Mouse (Mus musculus) C2C12 (cell line): ENCODE results near the gene Atp5l. TPM values are rescaled to one million over a fixed set of nuclear protein-coding genes. Genes with fewer than 3 reads are reported as not detected.

Experiments
- H3K27me3 ChIP-seq: one replicate; pipeline ENCODE4 v1.6.1; 2011; ENCODE audit not compliant: control insufficient read depth, insufficient read depth, insufficient read length
- H3K36me3 ChIP-seq: one replicate; pipeline ENCODE4 v1.6.1; 2011; ENCODE audit not compliant: control insufficient read depth, insufficient read depth
- H3K4me3 ChIP-seq: one replicate; pipeline ENCODE4 v1.5.1; 2011; ENCODE audit warnings: mild to moderate bottlenecking, control low read depth; ENCODE audit not compliant: poor library complexity, insufficient read depth, severe bottlenecking
- H3K79me2 ChIP-seq: one replicate; pipeline ENCODE4 v1.6.1; 2011; ENCODE audit not compliant: control insufficient read depth, insufficient read depth
- H3K79me3 ChIP-seq: one replicate; pipeline ENCODE4 v1.6.1; 2011; ENCODE audit warnings: low read depth, control low read depth
- H3ac ChIP-seq: one replicate; pipeline ENCODE3; 2011; ENCODE audit warnings: low read depth; ENCODE audit not compliant: control insufficient read depth, insufficient read length
- CEBPB ChIP-seq: IDR thresholded peaks from one replicate; pipeline ENCODE4 v1.6.1; 2011; ENCODE audit warnings: low read depth, mild to moderate bottlenecking, control low read depth, moderate library complexity
- CTCF ChIP-seq: IDR thresholded peaks from one replicate; pipeline ENCODE4 v1.5.1; 2011; ENCODE audit not compliant: control insufficient read depth, insufficient read depth, insufficient read length
- FOSL1 ChIP-seq: IDR thresholded peaks from one replicate; pipeline ENCODE4 v1.8.0; 2011; ENCODE audit warnings: mild to moderate bottlenecking, low read length; ENCODE audit not compliant: poor library complexity, insufficient read depth, severe bottlenecking
- MAX ChIP-seq: IDR thresholded peaks from one replicate; pipeline ENCODE4 v1.6.1; 2011; ENCODE audit warnings: mild to moderate bottlenecking, control low read depth
- MYOD1 ChIP-seq: IDR thresholded peaks from one replicate; pipeline ENCODE4 v1.6.1; 2011; ENCODE audit warnings: low read depth; ENCODE audit not compliant: control insufficient read depth, insufficient read length
- MYOG ChIP-seq: IDR thresholded peaks from one replicate; pipeline ENCODE4 v1.6.1; 2011; ENCODE audit not compliant: control insufficient read depth, insufficient read length; ENCODE audit errors: extremely low read depth
- USF1 ChIP-seq: IDR thresholded peaks from one replicate; pipeline ENCODE4 v1.6.1; 2011; ENCODE audit warnings: low read depth, mild to moderate bottlenecking, control low read depth, moderate library complexity
- polyA plus RNA-seq: library from polyadenylated mRNA; unstranded; fragments of >200 nt; fragmentation: generic; extraction: Trizol; gene quantifications from one replicate; pipeline ENCODE4 v1.2.1, GENCODE M21; 2012; ENCODE audit warnings: missing spikeins

The Atp5l gene
- polyA plus RNA-seq, 1 experiment, result 734 TPM

DNA sequence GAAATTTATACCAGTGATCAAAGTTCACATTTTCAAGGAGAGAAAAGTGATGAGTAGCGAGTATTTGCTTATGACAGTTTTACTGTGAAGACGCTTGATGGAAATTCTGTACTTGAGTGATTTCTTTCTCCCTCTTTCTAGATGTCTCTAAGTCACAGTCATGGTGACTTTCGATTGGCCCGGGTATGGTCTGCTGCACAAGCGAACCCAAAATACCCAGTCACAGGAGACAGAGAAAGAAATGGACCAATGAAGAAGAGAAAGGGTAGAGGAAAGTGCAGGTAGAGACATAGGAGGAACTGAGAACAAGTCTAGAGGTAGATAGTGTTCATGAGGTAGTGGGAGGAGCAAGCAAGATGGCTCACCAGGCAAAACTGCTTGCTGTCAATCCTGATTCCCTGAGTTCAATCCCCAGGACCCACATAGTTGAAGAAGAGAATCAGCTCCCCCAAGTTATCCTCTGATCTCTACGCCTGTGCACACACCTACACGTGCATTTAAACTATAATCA is 32.4 kb downstream of the Atp5l start:
- Histone ChIP-seq H3K36me3 (no peaks in the 10 kb centered on the region), H3K79me3 (no peaks in the 10 kb centered on the region), H3K79me2 (no peaks in the 10 kb centered on the region), H3K27me3 (peaks cover 4% of the 10 kb centered on the region), H3ac (no peak overlapping the region), H3K4me3 (no peak overlapping the region)
- TF ChIP-seq MAX, result no peak
- no peak for TF ChIP-seq FOSL1
- no peak for TF ChIP-seq USF1
- no peak for TF ChIP-seq MYOG
- no peak for TF ChIP-seq CTCF
- no peak for TF ChIP-seq MYOD1
- no peak for TF ChIP-seq CEBPB

DNA sequence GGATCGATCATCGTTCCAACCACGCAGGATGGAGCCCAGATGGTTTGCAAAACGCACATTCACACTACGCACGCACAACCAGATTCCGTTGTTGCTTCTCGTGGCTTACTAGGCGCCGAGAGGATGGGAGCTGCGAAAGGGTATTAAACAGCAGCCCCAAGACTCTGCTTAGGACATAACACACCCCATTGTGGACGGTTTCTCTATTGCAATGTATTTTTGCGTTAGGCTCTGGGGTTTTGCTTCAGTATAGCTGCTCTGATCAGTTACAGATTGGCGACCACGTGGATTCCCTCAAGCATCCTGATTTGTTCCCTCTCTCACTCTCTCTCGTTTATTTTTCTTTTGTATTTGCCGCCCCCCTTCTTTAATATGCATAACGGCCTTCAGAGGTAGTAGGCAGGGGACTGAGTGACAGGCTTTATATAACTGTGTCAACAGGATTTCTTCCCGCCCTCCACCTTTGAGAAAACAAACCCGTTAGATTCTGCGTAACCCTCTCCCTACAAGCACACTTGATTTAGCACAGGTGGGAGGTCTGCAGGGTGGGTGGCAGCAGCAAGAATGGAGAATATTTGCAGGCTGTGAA is 37.5 kb downstream of the Atp5l start:
- peak overlapping the region; percentile 29 for H3ac ChIP-seq
- TF ChIP-seq MAX, result no peak
- no peak for TF ChIP-seq FOSL1
- no peak for TF ChIP-seq MYOD1
- TF ChIP-seq CEBPB, result no peak
- no peak for TF ChIP-seq MYOG
- TF ChIP-seq USF1, result no peak
- TF ChIP-seq CTCF, result no peak
- H3K79me2 ChIP-seq, result peaks cover 28% of the 10 kb centered on the region
- H3K36me3 ChIP-seq, result peaks cover 3% of the 10 kb centered on the region
- no peak overlapping the region for H3K4me3 ChIP-seq
- H3K79me3 ChIP-seq, result peaks cover 26% of the 10 kb centered on the region
- H3K27me3 ChIP-seq, result peaks cover 4% of the 10 kb centered on the region

DNA sequence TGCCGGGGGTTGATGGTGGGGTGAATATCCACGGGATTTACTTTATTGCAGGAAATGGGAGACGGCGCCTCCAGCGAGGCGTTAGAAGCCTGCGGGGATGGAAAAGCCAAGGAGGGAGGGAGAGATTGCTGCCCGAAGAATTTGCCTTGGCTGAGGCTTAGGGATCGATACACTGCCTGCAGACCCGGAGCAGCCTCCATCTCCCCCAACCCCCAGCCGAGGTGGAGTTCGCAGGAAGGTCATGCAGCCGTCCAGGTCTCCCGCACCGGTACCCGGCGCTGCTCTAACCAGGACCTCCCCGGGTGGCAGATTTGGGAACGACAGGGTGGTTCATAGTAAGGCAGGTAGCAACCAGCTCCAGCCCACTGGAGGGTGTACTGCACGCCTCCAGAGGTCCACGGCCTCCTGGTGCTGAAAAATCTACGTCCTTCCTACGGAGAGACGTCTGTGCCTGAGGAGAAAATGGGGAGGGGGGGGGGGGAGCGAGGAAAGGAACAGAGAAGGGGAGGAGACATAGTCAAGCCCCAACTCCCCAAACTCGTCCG is 38.0 kb downstream of the Atp5l start:
- H3K36me3 ChIP-seq, result peaks cover 5% of the 10 kb centered on the region
- peak overlapping the region; percentile 29 for H3ac ChIP-seq
- H3K4me3 ChIP-seq, result peak overlapping the region; percentile 52
- peaks cover 32% of the 10 kb centered on the region for H3K79me3 ChIP-seq
- H3K27me3 ChIP-seq, result peaks cover 1% of the 10 kb centered on the region
- TF ChIP-seq MYOD1, result no peak
- TF ChIP-seq USF1, result no peak
- TF ChIP-seq FOSL1, result no peak
- TF ChIP-seq CTCF, result no peak
- TF ChIP-seq CEBPB, result no peak
- H3K79me2 ChIP-seq, result peaks cover 34% of the 10 kb centered on the region

DNA sequence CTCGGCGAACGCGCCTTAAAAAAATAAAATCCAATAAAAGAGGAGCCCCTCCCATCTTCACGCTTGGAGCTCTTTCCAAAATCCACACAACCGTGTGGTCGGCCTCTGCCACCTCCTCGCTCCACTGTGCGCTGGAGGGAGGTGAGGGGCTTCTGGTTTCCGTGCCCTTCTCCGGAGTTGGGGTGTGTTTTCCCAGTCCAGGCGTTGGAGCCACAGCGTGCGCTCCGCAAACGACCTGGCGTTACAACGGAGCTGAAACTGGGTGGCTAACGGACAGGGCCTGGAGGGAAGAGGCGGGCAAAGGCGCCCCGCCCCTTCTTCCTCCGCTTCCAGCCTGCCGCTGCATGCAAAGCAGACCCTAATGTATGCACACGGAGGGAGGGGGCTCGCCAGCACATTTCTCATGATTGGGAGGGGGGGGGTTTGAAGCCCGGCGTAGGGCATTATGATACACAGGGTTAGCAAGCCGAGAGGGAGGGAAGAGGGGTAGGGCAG is 38.6 kb downstream of the Atp5l start:
- Histone ChIP-seq H3ac (peak overlapping the region; percentile 91), H3K27me3 (no peaks in the 10 kb centered on the region), H3K79me2 (peaks cover 39% of the 10 kb centered on the region), H3K4me3 (peak overlapping the region; percentile 52), H3K36me3 (peaks cover 9% of the 10 kb centered on the region), H3K79me3 (peaks cover 37% of the 10 kb centered on the region)
- TF ChIP-seq CTCF, result no peak
- TF ChIP-seq MAX, result peak; percentile 30

DNA sequence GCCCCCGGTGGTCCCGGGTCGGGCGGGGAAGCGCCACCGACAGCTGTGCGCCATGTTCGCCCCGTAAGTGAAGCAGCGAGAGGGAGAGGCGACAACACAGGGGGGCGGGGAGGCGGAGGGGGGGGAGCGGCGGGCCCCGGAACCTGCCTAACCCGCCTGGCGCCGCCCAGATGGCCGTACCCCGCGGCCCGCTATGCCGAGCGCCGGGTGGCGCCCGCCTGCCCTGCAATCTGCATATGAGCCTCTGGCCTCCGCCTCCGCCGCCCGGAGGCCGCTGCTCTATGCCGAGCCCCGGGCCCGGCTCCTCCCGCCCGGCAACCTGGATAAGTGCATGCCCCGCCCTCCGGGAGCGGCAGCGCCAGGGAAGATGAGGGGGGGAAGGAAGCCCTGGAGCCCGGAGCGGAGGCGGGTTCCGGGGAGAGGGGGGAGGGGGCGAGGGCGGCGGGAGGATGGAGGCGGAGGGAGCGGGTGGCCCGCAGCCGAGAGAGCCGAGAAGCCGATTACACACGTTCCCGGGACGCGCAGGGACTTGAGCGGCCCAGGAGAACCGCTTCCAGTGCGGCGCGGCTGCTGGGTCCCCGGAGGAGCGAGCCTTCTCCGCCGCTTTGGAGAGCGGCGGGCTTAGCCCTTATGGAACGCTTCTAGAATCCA is 39.2 kb downstream of the Atp5l start, which contains the start of gene Kmt2a:
Gene Kmt2a (minus strand): TSS at position 76 of the 651 bp plus-strand sequence.
- peak within 1 kb of the TSS; percentile 72 for H3K4me3 ChIP-seq
- H3K79me3 ChIP-seq, result peaks cover 44% of the 10 kb centered on the region
- no peaks in the 10 kb centered on the region for H3K27me3 ChIP-seq
- peaks cover 45% of the 10 kb centered on the region for H3K79me2 ChIP-seq
- TF ChIP-seq MYOD1, result no peak
- no peak for TF ChIP-seq MAX
- no peak for TF ChIP-seq MYOG
- no peak for TF ChIP-seq FOSL1
- TF ChIP-seq USF1, result no peak
- no peak for TF ChIP-seq CTCF
- TF ChIP-seq CEBPB, result no peak
- H3K36me3 ChIP-seq, result peaks cover 11% of the 10 kb centered on the region
- peak within 1 kb of the TSS; percentile 98 for H3ac ChIP-seq
